Mouse (Mus musculus): Measurements from ENCODE around the gene Blm.

The Blm gene

GRCm38 (mm10) chr7:80535009-80535744 lies at the start of gene Blm:
TSS of gene Blm (minus strand) at chr7:80535119.
- under 1% methylated on average over 43 of the region's 43 CpGs for WGBS

- WGBS = 34% methylated on average over 6 of the region's 6 CpGs
These were observed 49.1 kb upstream of the Blm start for GRCm38 (mm10) chr7:80583981-80584380.

- 65% methylated on average over 20 of the region's 20 CpGs for WGBS
These were observed 48.0 kb upstream of the Blm start for GRCm38 (mm10) chr7:80582821-80583451.

GRCm38 (mm10) chr7:80580368-80580767 lies 45.4 kb upstream of the Blm start:
- WGBS = 31% methylated on average over 6 of the region's 6 CpGs

GRCm38 (mm10) chr7:80577417-80577980 lies 42.6 kb upstream of the Blm start:
- 46% methylated on average over 14 of the region's 14 CpGs for WGBS

- 83% methylated on average over 3 of the region's 3 CpGs for WGBS
These were observed 41.7 kb upstream of the Blm start for GRCm38 (mm10) chr7:80576626-80577025.

GRCm38 (mm10) chr7:80575750-80576149 lies 40.8 kb upstream of the Blm start:
- WGBS = 85% methylated on average over 9 of the region's 9 CpGs

- 44% methylated on average over 3 of the region's 3 CpGs for WGBS
These were observed 38.2 kb upstream of the Blm start for GRCm38 (mm10) chr7:80573076-80573475.

GRCm38 (mm10) chr7:80567982-80568381 lies 33.1 kb upstream of the Blm start:
- 89% methylated on average over 8 of the region's 8 CpGs for WGBS

GRCm38 (mm10) chr7:80561931-80562330 lies 27.0 kb upstream of the Blm start:
- 78% methylated on average over 5 of the region's 5 CpGs for WGBS

GRCm38 (mm10) chr7:80561271-80561670 lies 26.4 kb upstream of the Blm start:
- 49% methylated on average over 9 of the region's 9 CpGs for WGBS

- 58% methylated on average over 5 of the region's 5 CpGs for WGBS
These were observed 23.7 kb upstream of the Blm start for GRCm38 (mm10) chr7:80558572-80558971.

GRCm38 (mm10) chr7:80558101-80558500 lies 23.2 kb upstream of the Blm start:
- 62% methylated on average over 8 of the region's 8 CpGs for WGBS

GRCm38 (mm10) chr7:80557161-80557560 lies 22.2 kb upstream of the Blm start:
- WGBS = 92% methylated on average over 4 of the region's 4 CpGs

GRCm38 (mm10) chr7:80556166-80556565 lies 21.2 kb upstream of the Blm start:
- whole genome bisulfite sequencing = 77% methylated on average over 3 of the region's 3 CpGs

- WGBS = 50% methylated on average over 3 of the region's 3 CpGs
These were observed 20.2 kb upstream of the Blm start for GRCm38 (mm10) chr7:80555146-80555545.

- WGBS = 46% methylated on average over 22 of the region's 22 CpGs
These were observed 19.5 kb upstream of the Blm start for GRCm38 (mm10) chr7:80554180-80555021.

GRCm38 (mm10) chr7:80548513-80549260 lies 13.8 kb upstream of the Blm start:
- WGBS = 87% methylated on average over 7 of the region's 7 CpGs

- 86% methylated on average over 7 of the region's 7 CpGs for WGBS
These were observed 7.4 kb upstream of the Blm start for GRCm38 (mm10) chr7:80542139-80542831.

GRCm38 (mm10) chr7:80539581-80539980 lies 4.7 kb upstream of the Blm start:
- 71% methylated on average over 5 of the region's 5 CpGs for WGBS

All from cerebral cortex, adult 2 months (tissue).